ENCODE assay signal across 10 mouse cellular contexts in the genomic region with DNA sequence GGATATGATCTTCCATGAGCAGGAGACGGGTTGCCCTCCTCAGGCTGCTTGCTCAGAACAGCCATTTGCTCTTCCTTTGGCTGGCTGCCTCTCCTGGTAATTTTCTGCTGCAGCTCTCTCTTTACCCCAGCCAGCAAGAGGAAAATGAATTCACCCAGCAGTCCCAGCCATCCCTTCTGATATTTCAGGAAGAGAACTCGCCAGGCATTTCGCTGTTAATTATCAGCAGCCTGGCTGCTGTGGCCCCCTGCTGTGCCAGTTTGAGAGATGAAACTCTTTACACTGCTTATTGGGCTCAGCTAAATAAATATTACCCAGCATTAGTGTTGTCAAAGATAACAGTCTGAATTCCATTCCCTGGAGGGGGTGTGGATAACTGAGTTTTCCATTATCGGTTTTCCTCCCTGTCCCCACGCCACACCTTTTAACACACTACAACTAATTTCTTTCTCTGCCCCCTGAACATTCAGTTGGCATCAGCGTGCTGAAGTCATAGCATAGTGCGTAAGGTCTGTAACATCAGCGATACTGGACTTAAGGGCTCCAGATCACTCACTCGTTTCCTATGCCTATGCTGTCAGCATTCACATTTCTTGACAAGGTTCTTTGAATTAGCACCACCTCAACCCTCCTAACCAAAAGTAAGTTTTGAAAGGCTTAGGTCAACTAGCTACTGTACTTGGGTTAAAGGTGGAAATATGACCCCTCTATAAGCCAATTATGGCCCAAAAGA. TPM values are rescaled to one million over a fixed set of nuclear protein-coding genes. Genes with fewer than 3 reads are reported as not detected.
A peak's percentile ranks its signal among the peaks of the same experiment; 100 is the strongest.
DNase-seq lines count a peak whose midpoint lies in the region; ATAC-seq lines count a peak whose summit lies in the region.
"Had no signal": no experiment of that assay in that cellular context is flagged by ENCODE, and none has a peak within 500 bp of the region (broad histone marks: within the 10 kb centered on the region; RNA-seq: fewer than 3 reads in every experiment).

No protein-coding gene starts in this region.

- H3K36me3 ChIP-seq in heart, embryonic 16.5 days (ENCODE audit: control insufficient read depth, insufficient read depth) = no peaks in the 10 kb centered on the region
- no peaks in the 10 kb centered on the region for H3K36me3 ChIP-seq in heart, embryonic 10.5 days
- no peaks in the 10 kb centered on the region for H3K36me3 ChIP-seq in neural tube, embryonic 12.5 days
- H3K36me3 ChIP-seq: liver, embryonic 13.5 days; stomach, embryonic 15.5 days had no signal

- H3K9ac ChIP-seq in heart, embryonic 16.5 days (ENCODE audit: low read length) = no peak overlapping the region
- no peak overlapping the region for H3K9ac ChIP-seq in neural tube, embryonic 12.5 days
- H3K9ac ChIP-seq: liver, embryonic 13.5 days; stomach, embryonic 15.5 days had no signal

- H3K4me1 ChIP-seq in heart, embryonic 16.5 days (ENCODE audit: control insufficient read depth, insufficient read depth, low read length) = peaks cover 7% of the 10 kb centered on the region
- H3K4me1 ChIP-seq in heart, embryonic 10.5 days = 0 out of 2 replicates have a peak, but pooled peaks cover 5% of the 10 kb centered on the region
- no peaks in the 10 kb centered on the region for H3K4me1 ChIP-seq in neural tube, embryonic 12.5 days
- H3K4me1 ChIP-seq: liver, embryonic 13.5 days; stomach, embryonic 15.5 days had no signal

- WGBS in heart, embryonic 16.5 days = 24% methylated on average over 9 of the region's 9 CpGs
- WGBS in heart, embryonic 10.5 days = 22% methylated on average over 9 of the region's 9 CpGs
- WGBS in neural tube, embryonic 12.5 days = 43% methylated on average over 9 of the region's 9 CpGs

- peak overlapping the region; percentile 29; the same call in 1 of the 2 replicates for H3K4me2 ChIP-seq in heart, embryonic 16.5 days (ENCODE audit: low read depth, low read length)
- no peak overlapping the region for H3K4me2 ChIP-seq in neural tube, embryonic 12.5 days (replicated peaks)
- H3K4me2 ChIP-seq: liver, embryonic 13.5 days; stomach, embryonic 15.5 days had no signal

- no peaks in the 10 kb centered on the region for H3K27me3 ChIP-seq in heart, embryonic 16.5 days (ENCODE audit: control insufficient read depth, insufficient read depth, low read length)
- H3K27me3 ChIP-seq in heart, embryonic 10.5 days (ENCODE audit: insufficient read depth, poor library complexity, severe bottlenecking) = no peaks in the 10 kb centered on the region
- no peaks in the 10 kb centered on the region for H3K27me3 ChIP-seq in neural tube, embryonic 12.5 days (replicated peaks)
- H3K27me3 ChIP-seq: liver, embryonic 13.5 days; stomach, embryonic 15.5 days had no signal

- H3K4me3 ChIP-seq in heart, embryonic 16.5 days (ENCODE audit: low read length) = no peak overlapping the region
- no peak overlapping the region; the same call in 1 of the 2 replicates for H3K4me3 ChIP-seq in heart, embryonic 10.5 days
- H3K4me3 ChIP-seq in neural tube, embryonic 12.5 days = no peak overlapping the region
- H3K4me3 ChIP-seq: liver, embryonic 13.5 days; stomach, embryonic 15.5 days had no signal

- DNase-seq in heart, embryonic 10.5 days (ENCODE audit: low spot score) = no peak
- peak; percentile 51 for DNase-seq in embryo, embryonic 10 days (ENCODE audit: low spot score)
- DNase-seq in layer of hippocampus, adult 18-20 months (ENCODE audit: low spot score in 2 of 2) = peak; percentile 65 to 74
- no peak for DNase-seq in thymus, postnatal 4 days
- DNase-seq in spleen, postnatal 4 days (ENCODE audit: low spot score in 2 of 2) = no peak
- no peak for DNase-seq in testis, postnatal 14 days (ENCODE audit: low spot score)
- DNase-seq: liver, embryonic 13.5 days had no signal

- H3K9me3 ChIP-seq in heart, embryonic 16.5 days (replicated peaks; ENCODE audit: control insufficient read depth, low read length) = no peaks in the 10 kb centered on the region
- no peaks in the 10 kb centered on the region for H3K9me3 ChIP-seq in heart, embryonic 10.5 days
- H3K9me3 ChIP-seq in neural tube, embryonic 12.5 days = no peaks in the 10 kb centered on the region
- H3K9me3 ChIP-seq: liver, embryonic 13.5 days; stomach, embryonic 15.5 days had no signal

- no peak overlapping the region for H3K27ac ChIP-seq in heart, embryonic 16.5 days (ENCODE audit: low read length)
- H3K27ac ChIP-seq in heart, embryonic 10.5 days = no peak overlapping the region
- H3K27ac ChIP-seq in neural tube, embryonic 12.5 days = no peak overlapping the region
- H3K27ac ChIP-seq: liver, embryonic 13.5 days; stomach, embryonic 15.5 days had no signal

- ATAC-seq in heart, embryonic 16.5 days (replicated peaks; ENCODE audit: extremely low read depth, insufficient read depth, low FRiP score) = no peak
- 0 out of 2 replicates have a peak, but pooled peaks have one; percentile 41 for ATAC-seq in neural tube, embryonic 12.5 days (ENCODE audit: low FRiP score, low read depth)

RNA-seq across cellular contexts. Expression of gene Snap25, which starts 42.5 kb away (rescaled TPM):
- 0.56 and 0.89 TPM in 2 replicates for polyA plus RNA-seq in heart, embryonic 16.5 days (2015; fragmentation: Nextera tagmentation; extraction: Ambion mirVana)
- polyA plus RNA-seq in heart, embryonic 10.5 days (2016; fragmentation: Nextera tagmentation; extraction: Ambion mirVana) = 0.97 and 2.1 TPM in 2 replicates
- 1,000 to 10,000 TPM; 2,247 to 2,276 TPM for total RNA-seq in layer of hippocampus, adult 18-20 months (2021)
- 69.7 and 90.8 TPM in 2 replicates for polyA plus RNA-seq in neural tube, embryonic 12.5 days (2016; fragmentation: Nextera tagmentation; extraction: Ambion mirVana)

Comparison
In these comparisons a context has a peak if more than half of its experiments do, and no peak if none do; other contexts are left out.
1. DNase-seq: peak in embryo, embryonic 10 days (single experiment) and layer of hippocampus, adult 18-20 months (2 of 2); none in heart, embryonic 10.5 days (single experiment), thymus, postnatal 4 days (single experiment), spleen, postnatal 4 days (0 of 2) and testis, postnatal 14 days (single experiment).
2. RNA of gene Snap25, which starts 42.5 kb away (polyA plus RNA-seq): 69.7 to 90.8 TPM in neural tube, embryonic 12.5 days; 0.97 to 2.1 TPM in heart, embryonic 10.5 days and 0.56 to 0.89 TPM in heart, embryonic 16.5 days; every median in the first group is over 10 times any median in the second.